Mouse (Mus musculus) CD4-positive, CD25-positive, alpha-beta regulatory T cell, adult 2 months (primary cell): ENCODE results near the gene Hectd4.
A peak's percentile ranks its signal among the peaks of the same experiment; 100 is the strongest.

ENCODE experiments used
- DNase-seq: peaks from one replicate; pipeline ENCODE4 v3.0.0-alpha.2; 2012; ENCODE audit warnings: low read depth, low spot score

The Hectd4 gene

DNA sequence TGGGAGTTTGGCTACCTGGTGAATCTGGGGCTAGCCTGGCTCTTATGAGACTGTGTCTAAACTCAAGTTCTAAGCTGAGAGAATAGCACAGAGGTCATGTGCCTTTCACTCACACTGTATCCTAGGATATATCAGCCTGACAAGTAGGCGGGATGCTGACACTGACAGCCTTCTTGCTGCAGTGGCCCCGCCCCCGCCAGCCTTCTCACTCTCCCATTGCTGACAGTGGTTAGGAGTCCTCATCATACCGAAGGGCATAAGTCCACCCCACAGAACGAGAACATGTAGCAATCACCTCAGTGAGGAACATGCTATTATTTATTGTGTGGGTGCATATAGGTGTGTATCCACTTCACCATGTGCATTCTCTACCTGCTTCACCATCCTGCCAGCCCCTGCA lies 64.8 kb downstream of the Hectd4 start:
- no peak for DNase-seq

DNA sequence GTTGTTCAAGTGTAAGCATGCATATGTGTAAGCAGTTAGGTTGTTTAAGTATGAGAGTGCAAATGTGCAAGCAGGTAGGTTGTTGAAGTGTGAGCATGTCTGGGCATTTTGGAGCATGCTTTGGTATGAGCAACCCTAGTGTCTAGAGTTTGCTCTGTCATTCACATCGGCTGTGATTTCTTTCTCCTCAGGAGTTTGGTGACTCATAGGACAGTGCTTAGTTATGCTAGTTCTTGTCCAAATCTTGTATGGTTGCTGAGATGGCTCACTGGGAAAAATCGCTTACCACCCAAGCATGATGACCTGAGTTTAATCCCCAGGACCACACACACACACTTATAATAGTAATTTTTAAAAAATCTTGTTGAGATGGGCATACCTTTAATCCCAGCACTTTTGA lies 67.2 kb downstream of the Hectd4 start:
- DNase-seq: no peak

DNA sequence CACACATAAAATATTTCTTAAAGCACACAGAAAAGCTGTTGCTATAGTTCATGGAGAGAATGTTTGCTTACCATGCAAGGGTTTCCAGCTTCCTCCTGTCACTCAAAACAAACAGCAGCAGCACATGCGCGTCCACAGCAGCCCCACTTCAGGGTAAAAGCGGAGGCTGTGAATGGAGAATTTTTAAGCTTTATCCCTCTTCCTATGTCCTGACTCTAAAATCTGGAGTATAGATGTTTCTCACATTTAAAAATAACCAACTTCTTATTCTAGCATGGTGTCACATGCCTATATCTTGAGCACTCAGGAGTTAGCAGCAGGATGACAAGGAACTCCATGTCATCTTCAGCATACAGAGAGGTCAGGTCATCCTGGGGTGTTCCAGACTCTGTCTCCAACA lies 70.3 kb downstream of the Hectd4 start:
- no peak for DNase-seq

DNA sequence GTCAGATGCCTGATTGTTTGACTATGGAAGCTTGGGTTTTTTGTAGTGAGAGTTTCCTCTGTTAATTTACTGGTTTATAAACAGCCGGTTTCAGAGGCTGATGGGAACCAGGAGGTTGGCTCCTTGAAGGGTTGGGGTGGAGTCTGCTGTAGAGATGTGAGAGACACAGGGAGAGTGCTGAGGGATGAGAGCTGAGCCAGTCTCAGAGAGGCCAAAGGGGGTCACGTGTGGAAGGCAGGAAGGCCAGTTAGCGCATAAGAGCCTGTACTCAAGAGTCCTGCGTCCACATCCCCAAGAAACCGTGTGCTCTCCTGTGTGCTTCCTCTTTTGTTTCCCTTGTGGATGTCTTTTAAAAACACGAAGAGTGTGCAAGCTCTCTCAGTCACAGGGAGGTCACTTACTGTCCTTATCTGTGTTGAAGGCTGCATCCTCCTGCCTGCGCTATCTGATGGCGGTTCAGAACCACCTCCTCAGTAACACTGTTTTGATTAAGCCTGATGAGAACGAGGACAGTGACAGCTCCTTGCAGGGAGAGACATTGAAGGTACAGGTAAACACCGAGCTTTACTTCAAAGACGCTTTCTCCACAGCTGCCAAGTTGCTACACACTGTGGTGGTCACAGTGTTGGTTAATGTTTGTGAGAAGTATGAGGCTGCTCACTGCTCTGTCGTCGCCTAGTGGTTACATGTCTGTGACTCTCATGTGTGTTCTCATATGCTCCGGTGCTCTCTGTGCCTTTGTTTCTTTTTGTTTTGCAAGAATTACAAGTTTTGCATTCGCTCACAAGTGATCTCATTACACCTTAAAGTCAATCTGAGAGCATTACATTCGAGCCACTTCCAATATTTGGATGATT lies 72.5 kb downstream of the Hectd4 start:
- DNase-seq: no peak

DNA sequence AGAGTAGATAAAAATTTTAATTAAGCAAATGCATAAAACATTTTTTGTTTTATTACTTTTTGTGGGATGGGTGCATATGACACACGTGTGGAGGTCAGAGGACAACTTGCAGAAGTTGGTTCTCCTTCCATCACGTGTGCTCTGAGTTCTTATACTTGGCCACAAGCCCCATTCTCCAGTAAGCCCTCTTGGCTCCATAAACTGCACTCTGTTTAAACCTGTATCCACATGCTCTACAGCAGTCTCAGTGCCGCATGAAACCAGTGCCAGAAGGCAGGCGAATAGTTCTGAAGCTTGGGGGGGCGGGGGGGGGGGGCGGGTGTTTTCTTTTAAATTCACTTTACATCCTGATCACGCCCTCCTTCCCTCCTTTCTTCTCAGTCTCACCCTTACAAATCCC lies 85.0 kb downstream of the Hectd4 start:
- no peak for DNase-seq

- no peak for DNase-seq
These were observed 87.6 kb downstream of the Hectd4 start for GRCm38 (mm10) chr5:121307620-121308019.

DNA sequence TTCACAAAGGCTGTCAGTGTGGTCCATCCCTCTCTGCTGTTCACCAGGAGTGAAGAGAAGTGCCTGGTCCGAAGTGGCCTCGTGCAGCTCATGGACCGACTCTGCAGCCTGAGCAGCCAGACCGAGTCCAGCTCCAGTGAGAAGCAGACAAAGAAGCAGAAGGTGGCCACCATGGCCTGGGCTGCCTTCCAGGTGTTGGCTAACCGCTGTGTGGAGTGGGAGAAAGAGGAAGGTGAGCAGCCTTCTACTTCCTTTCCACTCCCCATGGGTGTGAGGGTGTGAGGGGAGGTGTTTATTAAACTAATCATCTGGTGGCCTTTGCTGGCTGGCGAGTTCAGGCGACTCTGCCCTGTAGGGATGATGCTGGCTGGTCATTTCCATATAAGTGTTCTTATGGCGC lies 91.6 kb downstream of the Hectd4 start:
- no peak for DNase-seq

DNA sequence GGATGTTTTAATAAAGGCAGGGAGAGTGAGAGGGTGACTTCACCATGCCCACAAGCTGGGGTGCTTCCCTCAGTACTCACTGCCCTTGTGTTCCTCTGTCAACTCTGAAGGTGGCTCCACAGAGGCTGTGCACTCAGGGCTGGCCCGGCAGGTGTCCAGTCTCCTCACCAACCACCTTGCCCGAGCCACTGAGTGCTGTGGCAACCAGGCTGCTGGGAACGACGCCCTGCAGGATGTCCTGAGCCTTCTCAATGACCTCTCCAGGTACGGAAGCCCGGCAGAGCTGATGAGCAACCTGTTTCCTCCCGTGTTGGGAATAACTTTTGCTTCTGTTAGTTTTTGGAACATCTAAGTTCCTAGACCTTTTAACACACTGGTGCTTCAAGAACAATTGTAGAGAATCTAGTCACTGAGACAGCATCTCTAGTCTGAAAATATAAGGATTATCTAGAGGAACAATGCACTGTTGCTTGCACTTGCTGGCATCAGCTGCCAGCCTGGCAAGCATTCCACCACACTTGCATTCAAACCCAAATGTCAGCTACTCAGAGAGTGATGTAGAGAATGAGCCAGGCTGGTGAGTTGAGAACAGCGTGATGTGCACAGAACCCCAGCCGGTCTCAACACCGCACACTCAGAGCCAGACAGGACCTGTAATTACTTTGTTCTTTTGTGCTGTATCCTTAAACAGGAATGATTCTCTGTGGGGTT lies 93.9 kb downstream of the Hectd4 start:
- no peak for DNase-seq

DNA sequence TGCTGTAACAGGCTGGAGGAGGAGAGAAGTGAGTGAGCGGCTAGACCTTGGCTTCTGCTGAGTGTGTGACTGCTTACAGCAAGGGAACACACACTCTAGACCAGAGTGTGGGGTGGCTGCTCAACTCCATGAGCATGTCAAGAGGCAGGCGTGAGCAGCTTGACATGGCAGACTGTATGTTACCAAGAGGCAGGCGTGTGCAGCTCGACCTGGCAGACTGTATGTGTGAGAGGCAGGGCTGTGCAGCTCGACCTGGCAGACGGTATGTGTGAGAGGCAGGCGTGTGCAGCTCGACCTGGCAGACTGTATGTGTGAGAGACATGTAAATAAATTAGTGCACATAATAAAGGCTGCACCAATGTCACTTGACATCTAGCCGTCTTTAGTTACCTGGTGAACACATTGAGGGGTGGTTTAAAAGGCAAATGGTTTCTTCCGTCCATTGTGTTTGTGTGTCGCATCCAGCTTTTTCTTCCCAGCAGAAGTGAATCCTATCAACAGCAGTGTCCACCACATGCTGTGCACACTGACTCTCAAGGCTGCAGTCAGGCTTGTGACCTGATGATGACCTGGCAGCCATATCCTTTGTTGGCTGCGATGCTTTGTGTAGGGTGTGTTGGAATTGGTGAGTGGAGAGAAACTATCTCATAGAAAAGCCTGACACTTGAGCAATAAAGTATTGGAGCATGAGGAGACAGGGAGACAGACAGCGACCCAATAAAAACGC lies 106.2 kb downstream of the Hectd4 start:
- DNase-seq: no peak

DNA sequence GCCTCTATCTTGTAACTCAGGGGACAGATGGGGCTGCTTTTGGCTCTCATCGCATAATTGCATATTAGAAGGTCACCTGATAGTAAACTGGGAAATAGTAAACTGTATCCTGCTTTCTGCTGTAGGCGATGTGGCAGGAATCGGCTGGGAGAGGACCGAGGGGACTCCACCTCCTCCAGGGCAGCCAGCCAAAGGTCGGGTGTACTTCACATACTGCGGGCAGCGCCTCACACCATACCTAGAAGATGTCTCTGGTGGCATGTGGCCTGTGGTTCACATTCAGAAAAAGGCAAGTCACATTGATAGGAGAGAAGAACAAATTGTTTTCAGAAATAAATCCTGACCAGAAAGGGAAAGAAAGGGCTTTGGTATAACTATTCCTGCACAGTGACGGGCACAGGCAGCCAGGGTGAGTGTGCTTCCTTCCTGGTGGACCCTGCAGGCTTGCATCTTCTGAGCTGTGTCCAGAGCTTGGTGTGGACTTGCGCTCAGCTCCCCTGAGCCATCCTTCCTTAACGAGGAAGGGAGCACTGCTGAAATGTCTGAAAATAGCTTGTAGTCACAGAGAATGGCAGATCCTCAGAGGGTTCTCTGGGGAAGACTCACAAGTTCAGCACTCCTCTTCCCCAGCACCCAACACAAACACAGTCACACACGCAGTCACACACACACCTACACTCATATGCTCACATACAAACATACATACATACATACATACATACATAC lies 109.5 kb downstream of the Hectd4 start:
- peak; percentile 37 for DNase-seq

GRCm38 (mm10) chr5:121330154-121330816 lies 110.3 kb downstream of the Hectd4 start:
- DNase-seq: peak; percentile 73

- DNase-seq: no peak
These were observed 111.7 kb downstream of the Hectd4 start for GRCm38 (mm10) chr5:121331731-121332130.

DNA sequence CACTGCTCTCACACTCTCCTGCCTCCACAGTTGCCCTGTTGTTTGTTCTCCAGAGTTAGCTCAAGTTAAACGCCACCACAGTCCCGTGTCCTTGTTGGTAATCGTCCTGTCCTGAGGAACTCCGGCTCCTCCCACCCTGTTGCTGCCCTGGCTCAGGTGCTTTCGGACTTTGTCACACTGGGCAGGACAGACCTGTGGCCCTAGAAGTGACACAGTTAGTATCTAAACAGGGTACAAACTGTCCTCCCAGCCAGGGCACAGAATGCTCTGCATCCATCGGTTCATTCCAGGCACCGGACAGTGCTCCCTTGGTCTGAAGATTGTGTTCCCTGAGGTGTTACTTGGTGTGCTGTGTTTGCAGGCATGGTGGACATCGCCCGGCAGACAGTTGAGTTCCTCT lies 114.0 kb downstream of the Hectd4 start:
- DNase-seq: no peak

- no peak for DNase-seq
These were observed 114.4 kb downstream of the Hectd4 start for GRCm38 (mm10) chr5:121334454-121334853.

DNA sequence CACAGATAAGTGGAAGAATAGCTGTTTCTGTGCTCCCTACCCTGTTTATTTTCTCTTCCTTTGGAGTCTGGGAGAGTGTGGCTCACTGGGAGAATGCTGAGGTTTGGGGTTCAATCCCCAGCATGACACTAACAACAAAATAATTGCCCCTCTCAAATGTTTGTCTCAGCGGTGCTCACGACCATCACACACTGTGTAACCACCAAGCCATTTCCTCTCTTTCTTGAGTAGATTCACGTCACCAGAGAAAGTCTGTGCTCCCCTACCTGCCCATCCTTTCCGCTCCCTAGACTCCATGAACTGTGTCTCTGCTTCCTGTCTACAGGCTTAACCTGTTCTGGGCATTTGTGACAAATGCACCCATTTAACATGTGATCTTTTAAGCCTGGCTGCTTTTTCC lies 115.4 kb downstream of the Hectd4 start:
- DNase-seq: peak; percentile 53

DNA sequence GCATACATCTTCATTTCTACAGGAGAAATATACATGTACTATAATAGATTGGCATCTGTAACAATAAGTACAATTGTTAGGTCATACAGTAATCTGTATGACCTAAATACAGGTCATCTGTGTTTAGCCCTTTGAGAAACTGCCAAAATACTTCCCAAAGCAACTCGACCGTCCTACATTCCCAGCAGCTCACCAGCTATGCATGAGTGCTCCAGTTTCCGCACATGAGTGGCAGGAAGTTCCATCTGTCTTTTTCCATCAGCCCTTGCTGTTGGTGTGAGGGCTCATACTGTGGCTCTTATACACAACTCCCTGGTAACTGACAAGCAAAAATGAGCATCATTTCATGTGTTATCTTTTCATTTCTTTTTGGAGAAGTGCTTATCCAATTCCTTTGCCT lies 116.0 kb downstream of the Hectd4 start:
- DNase-seq: no peak

- DNase-seq: no peak
These were observed 116.8 kb downstream of the Hectd4 start for GRCm38 (mm10) chr5:121336776-121337175.

DNA sequence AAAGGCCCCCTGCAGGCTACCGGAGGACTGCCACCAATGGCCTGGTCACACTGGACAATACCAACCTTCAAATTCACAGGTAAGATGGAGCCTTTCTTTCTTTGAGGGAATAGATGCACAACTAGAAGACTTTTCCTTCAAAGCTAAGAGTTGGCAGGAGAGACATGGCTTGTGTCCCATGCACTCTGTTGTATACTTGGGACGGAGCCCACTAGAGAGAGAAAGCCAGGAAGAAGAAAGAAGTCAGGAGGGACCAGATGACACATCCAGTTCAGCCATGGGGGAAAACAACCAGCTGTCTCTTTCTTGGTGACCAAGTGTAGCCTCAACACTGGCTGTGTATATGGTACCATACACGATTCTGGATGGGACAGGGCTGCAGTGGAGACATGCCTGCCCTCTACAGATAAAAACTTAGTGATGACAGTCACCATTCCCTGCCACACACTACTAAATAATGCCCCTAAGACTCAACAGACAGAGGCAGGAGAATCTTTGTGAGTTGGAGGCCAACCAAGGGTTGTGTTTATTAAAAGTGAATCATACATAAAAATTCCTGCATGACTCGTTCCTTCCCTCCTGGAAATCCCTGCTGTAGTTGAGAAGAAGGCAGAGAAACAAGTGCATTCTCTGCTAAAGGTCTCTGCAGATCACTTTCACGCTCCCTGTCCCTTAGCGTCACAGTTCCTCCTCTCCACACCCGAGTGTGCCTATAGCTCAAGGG lies 119.7 kb downstream of the Hectd4 start:
- no peak for DNase-seq

DNA sequence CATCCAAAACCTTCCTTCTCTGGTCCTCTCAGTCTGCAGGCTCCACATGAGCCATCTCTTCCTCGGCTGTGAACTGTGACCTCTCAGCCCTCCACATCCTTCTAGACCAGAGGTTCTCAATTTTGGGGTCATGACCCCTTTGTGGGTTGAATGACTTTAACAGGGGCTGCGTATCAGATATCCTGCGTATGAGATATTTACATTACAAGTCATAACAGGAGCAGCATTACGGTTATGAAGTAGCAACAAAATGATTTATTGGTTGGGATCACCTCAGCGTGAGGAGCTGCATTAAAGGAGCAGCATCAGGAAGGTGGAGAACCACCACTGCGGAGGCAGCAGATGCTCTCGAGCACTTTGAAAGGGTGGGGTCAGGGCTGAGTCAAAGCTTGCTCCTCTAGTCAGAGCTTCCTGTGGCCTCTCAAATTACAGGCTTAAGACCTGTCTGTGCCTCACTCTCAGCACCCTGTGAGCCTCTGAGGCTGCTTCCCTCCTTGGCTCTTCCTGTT lies 121.0 kb downstream of the Hectd4 start:
- peak; percentile 76 for DNase-seq

GRCm38 (mm10) chr5:121342490-121342889 lies 122.5 kb downstream of the Hectd4 start:
- DNase-seq: no peak
